Mouse (Mus musculus): Measurements from ENCODE around the gene Hist1h4m. TPM values are rescaled to one million over a fixed set of nuclear protein-coding genes. Genes with fewer than 3 reads are reported as not detected.

Gene Hist1h4m
- polyA plus RNA-seq, 1 experiment from 2014 or later = 1.5 TPM

DNA sequence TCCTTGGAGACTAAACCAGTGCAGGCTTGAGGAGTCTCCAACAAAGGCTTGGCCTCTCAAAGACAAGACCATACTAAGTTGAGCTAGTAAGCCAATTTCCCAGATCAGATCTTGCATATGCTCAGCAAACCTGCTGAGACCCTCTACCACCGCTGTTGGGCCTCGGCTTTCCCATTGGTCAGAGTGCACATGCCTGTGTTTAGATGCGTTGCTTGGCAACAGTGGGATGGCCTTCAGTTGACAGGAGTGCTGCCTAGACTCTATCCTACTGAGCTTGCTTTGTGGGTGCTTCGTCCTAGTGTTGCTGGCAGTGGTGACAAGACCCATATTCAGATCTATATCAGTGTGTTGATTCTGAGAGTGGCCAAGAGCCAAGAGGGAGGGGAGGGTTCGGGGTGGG lies 50.1 kb downstream of the Hist1h4m start:
- ATAC-seq (ENCODE audit: low read depth) = no peak
- WGBS = 12% methylated on average over 5 of the region's 5 CpGs

More for the DNA sequence above, 50.1 kb downstream of the Hist1h4m start:
- Histone ChIP-seq H3K27ac (ENCODE audit: low read depth, low read length) (no peak overlapping the region), H3K4me2 (ENCODE audit: low read depth, low read length) (no peak overlapping the region), H3K4me3 (ENCODE audit: low read depth, low read length) (no peak overlapping the region), H3K36me3 (ENCODE audit: control insufficient read depth, insufficient read depth, low read length) (no peaks in the 10 kb centered on the region), H3K4me1 (ENCODE audit: control insufficient read depth, insufficient read depth, low read length) (no peaks in the 10 kb centered on the region), H3K9me3 (ENCODE audit: control insufficient read depth, low read length) (no peaks in the 10 kb centered on the region), H3K27me3 (ENCODE audit: control insufficient read depth, insufficient read depth, low read length) (no peaks in the 10 kb centered on the region), H3K9ac (replicated peaks; ENCODE audit: low read depth, low read length) (no peak overlapping the region)

Small RNAs within 50 kb of the gene (microRNA-seq; reads per million reads assigned to microRNA genes)
- not detected for gene Gm19658
- gene Gm44346 = not detected
- gene Gm44466 = not detected

Other genes starting within 250 kb of the Hist1h4m start
- not detected in 2 replicates for gene Olfr1364, start 230.0 kb upstream of the Hist1h4m start, polyA plus RNA-seq (2014; fragmentation: Nextera tagmentation; extraction: Ambion mirVana)
- not detected in 2 replicates for gene Olfr1362, start 197.7 kb upstream of the Hist1h4m start, polyA plus RNA-seq (2014; fragmentation: Nextera tagmentation; extraction: Ambion mirVana)
- gene Olfr11, start 169.2 kb upstream of the Hist1h4m start, polyA plus RNA-seq (2014; fragmentation: Nextera tagmentation; extraction: Ambion mirVana) = not detected in 2 replicates
- gene Olfr1361, start 148.4 kb upstream of the Hist1h4m start, polyA plus RNA-seq (2014; fragmentation: Nextera tagmentation; extraction: Ambion mirVana) = not detected in 2 replicates
- not detected in 2 replicates for gene Olfr1360, start 134.3 kb upstream of the Hist1h4m start, polyA plus RNA-seq (2014; fragmentation: Nextera tagmentation; extraction: Ambion mirVana)
- not detected in 2 replicates for gene Olfr1359, start 113.6 kb upstream of the Hist1h4m start, polyA plus RNA-seq (2014; fragmentation: Nextera tagmentation; extraction: Ambion mirVana)
- 1.5 TPM in 1 of 2 replicates, not detected in the other for gene Hist1h2bl, start 95.6 kb upstream of the Hist1h4m start, polyA plus RNA-seq (2014; fragmentation: Nextera tagmentation; extraction: Ambion mirVana)
- 7.0 and 9.4 TPM in 2 replicates for gene Hist1h2ai, start 95.3 kb upstream of the Hist1h4m start, polyA plus RNA-seq (2014; fragmentation: Nextera tagmentation; extraction: Ambion mirVana)
- 0.79 and 2.4 TPM in 2 replicates for gene Hist1h3h, start 94.1 kb upstream of the Hist1h4m start, polyA plus RNA-seq (2014; fragmentation: Nextera tagmentation; extraction: Ambion mirVana)
- 0.82 TPM in 1 of 2 replicates, not detected in the other for gene Hist1h2bm, start 89.7 kb upstream of the Hist1h4m start, polyA plus RNA-seq (2014; fragmentation: Nextera tagmentation; extraction: Ambion mirVana)
- gene Hist1h4j, start 76.7 kb upstream of the Hist1h4m start, polyA plus RNA-seq (2014; fragmentation: Nextera tagmentation; extraction: Ambion mirVana) = 0.37 and 0.75 TPM in 2 replicates
- 1.2 TPM in 1 of 2 replicates, not detected in the other for gene Hist1h4k, start 61.2 kb upstream of the Hist1h4m start, polyA plus RNA-seq (2014; fragmentation: Nextera tagmentation; extraction: Ambion mirVana)
- gene Hist1h2ak, start 57.9 kb upstream of the Hist1h4m start, polyA plus RNA-seq (2014; fragmentation: Nextera tagmentation; extraction: Ambion mirVana) = 1.4 and 2.9 TPM in 2 replicates
- 1.0 TPM in 1 of 2 replicates, not detected in the other for gene Hist1h2bn, start 57.6 kb upstream of the Hist1h4m start, polyA plus RNA-seq (2014; fragmentation: Nextera tagmentation; extraction: Ambion mirVana)
- gene Hist1h1b, start 31.1 kb upstream of the Hist1h4m start, polyA plus RNA-seq (2014; fragmentation: Nextera tagmentation; extraction: Ambion mirVana) = 0.68 and 1.3 TPM in 2 replicates
- 21.5 and 30.1 TPM in 2 replicates for gene Hist1h3i, start 28.4 kb upstream of the Hist1h4m start, polyA plus RNA-seq (2014; fragmentation: Nextera tagmentation; extraction: Ambion mirVana)
- gene Hist1h2an, start 24.5 kb upstream of the Hist1h4m start, polyA plus RNA-seq (2014; fragmentation: Nextera tagmentation; extraction: Ambion mirVana) = not detected in 2 replicates
- gene Hist1h2bp, start 24.3 kb upstream of the Hist1h4m start, polyA plus RNA-seq (2014; fragmentation: Nextera tagmentation; extraction: Ambion mirVana) = 0.54 TPM in 1 of 2 replicates, not detected in the other
- gene Hist1h2bq, start 1.5 kb upstream of the Hist1h4m start, polyA plus RNA-seq (2014; fragmentation: Nextera tagmentation; extraction: Ambion mirVana) = 2.4 and 4.5 TPM in 2 replicates
- gene Hist1h2ao, start 1.3 kb upstream of the Hist1h4m start, polyA plus RNA-seq (2014; fragmentation: Nextera tagmentation; extraction: Ambion mirVana) = not detected in 2 replicates
- gene Hist1h4n, start 20.4 kb downstream of the Hist1h4m start, polyA plus RNA-seq (2014; fragmentation: Nextera tagmentation; extraction: Ambion mirVana) = 4.7 and 7.3 TPM in 2 replicates
- 268 and 373 TPM in 2 replicates for gene Hist1h2ap, start 21.8 kb downstream of the Hist1h4m start, polyA plus RNA-seq (2014; fragmentation: Nextera tagmentation; extraction: Ambion mirVana)
- gene Hist1h2br, start 22.0 kb downstream of the Hist1h4m start, polyA plus RNA-seq (2014; fragmentation: Nextera tagmentation; extraction: Ambion mirVana) = 2.4 and 4.8 TPM in 2 replicates
- gene Zfp184, start 133.3 kb downstream of the Hist1h4m start, polyA plus RNA-seq (2014; fragmentation: Nextera tagmentation; extraction: Ambion mirVana) = 16.4 and 17.1 TPM in 2 replicates
- not detected in 2 replicates for gene Pom121l2, start 169.4 kb downstream of the Hist1h4m start, polyA plus RNA-seq (2014; fragmentation: Nextera tagmentation; extraction: Ambion mirVana)
- not detected in 2 replicates for gene Prss16, start 198.0 kb downstream of the Hist1h4m start, polyA plus RNA-seq (2014; fragmentation: Nextera tagmentation; extraction: Ambion mirVana)
- gene Hist1h2ah, start 223.8 kb downstream of the Hist1h4m start, polyA plus RNA-seq (2014; fragmentation: Nextera tagmentation; extraction: Ambion mirVana) = not detected in 2 replicates
- 0.98 TPM in 1 of 2 replicates, not detected in the other for gene Hist1h2bk, start 224.1 kb downstream of the Hist1h4m start, polyA plus RNA-seq (2014; fragmentation: Nextera tagmentation; extraction: Ambion mirVana)
- 5.7 and 5.8 TPM in 2 replicates for gene Hist1h4i, start 229.6 kb downstream of the Hist1h4m start, polyA plus RNA-seq (2014; fragmentation: Nextera tagmentation; extraction: Ambion mirVana)
- gene Hist1h2ag, start 231.2 kb downstream of the Hist1h4m start, polyA plus RNA-seq (2014; fragmentation: Nextera tagmentation; extraction: Ambion mirVana) = 2.9 and 3.8 TPM in 2 replicates
- gene Hist1h2bj, start 231.5 kb downstream of the Hist1h4m start, polyA plus RNA-seq (2014; fragmentation: Nextera tagmentation; extraction: Ambion mirVana) = 1.4 and 1.9 TPM in 2 replicates

Data from neural tube, embryonic 14.5 days (tissue).